Mouse (Mus musculus) ES-E14 (cell line): Measurements from ENCODE around the gene Nsun6.

Experiments used
- CHD2 ChIP-seq: IDR thresholded peaks from 2 replicates; pipeline ENCODE4 v1.6.1; 2014; ENCODE audit warnings: mild to moderate bottlenecking, low read depth, low read length, inconsistent platforms
- HCFC1 ChIP-seq: IDR thresholded peaks from 2 replicates; pipeline ENCODE4 v1.6.1; 2012; ENCODE audit warnings: low read length, inconsistent platforms, borderline replicate concordance; ENCODE audit not compliant: insufficient read depth
- MAFK ChIP-seq: IDR thresholded peaks from 2 replicates; pipeline ENCODE4 v1.6.1; 2014; ENCODE audit warnings: mild to moderate bottlenecking, low read depth, low read length, inconsistent platforms; ENCODE audit not compliant: insufficient read depth
- ZC3H11A ChIP-seq: IDR thresholded peaks from 2 replicates; pipeline ENCODE4 v1.6.1; 2012; ENCODE audit warnings: low read depth, mild to moderate bottlenecking, inconsistent platforms, low read length, borderline replicate concordance
- ZNF384 ChIP-seq: IDR thresholded peaks from 2 replicates; pipeline ENCODE4 v1.6.1; 2012; ENCODE audit warnings: low read depth, low read length, inconsistent platforms

- no peak for TF ChIP-seq ZC3H11A
- TF ChIP-seq HCFC1 = no peak
- no peak for TF ChIP-seq MAFK
- no peak for TF ChIP-seq ZNF384
- no peak for TF ChIP-seq CHD2
Measured at GRCm38 (mm10) chr2:15054496-15054895, 373 bp downstream of the Nsun6 start.
